Mouse (Mus musculus): Measurements from ENCODE around the gene Polr2b.

The Polr2b gene

GRCm38 (mm10) chr5:77292803-77293522, 17.0 kb upstream of the Polr2b start:
- DNase-seq (ENCODE audit: low spot score in 2 of 2) = no peak

GRCm38 (mm10) chr5:77299486-77299885, 10.5 kb upstream of the Polr2b start:
- no peak for DNase-seq (ENCODE audit: low spot score in 2 of 2)

GRCm38 (mm10) chr5:77301296-77301903, 8.5 kb upstream of the Polr2b start:
- DNase-seq (ENCODE audit: low spot score in 2 of 2) = no peak

- DNase-seq (ENCODE audit: low spot score in 2 of 2) = no peak
These were observed 2.0 kb upstream of the Polr2b start for GRCm38 (mm10) chr5:77307821-77308553.

GRCm38 (mm10) chr5:77309051-77309906, 668 bp upstream of the Polr2b start:
- DNase-seq (ENCODE audit: low spot score in 2 of 2) = no peak

GRCm38 (mm10) chr5:77314206-77314605, 4.3 kb downstream of the Polr2b start:
- no peak for DNase-seq (ENCODE audit: low spot score in 2 of 2)

- DNase-seq (ENCODE audit: low spot score in 2 of 2) = no peak
These were observed 5.0 kb downstream of the Polr2b start for GRCm38 (mm10) chr5:77314986-77315385.

- no peak for DNase-seq (ENCODE audit: low spot score in 2 of 2)
These were observed 15.0 kb downstream of the Polr2b start for GRCm38 (mm10) chr5:77324936-77325335.

- no peak for DNase-seq (ENCODE audit: low spot score in 2 of 2)
These were observed 20.2 kb downstream of the Polr2b start for GRCm38 (mm10) chr5:77330154-77330553.

- no peak for DNase-seq (ENCODE audit: low spot score in 2 of 2)
These were observed 30.1 kb downstream of the Polr2b start for GRCm38 (mm10) chr5:77340033-77340432.

GRCm38 (mm10) chr5:77348901-77349300, 39.0 kb downstream of the Polr2b start:
- DNase-seq (ENCODE audit: low spot score in 2 of 2) = no peak

GRCm38 (mm10) chr5:77349971-77350658, 40.2 kb downstream of the Polr2b start:
- no peak for DNase-seq (ENCODE audit: low spot score in 2 of 2)

GRCm38 (mm10) chr5:77351691-77352090, 41.7 kb downstream of the Polr2b start:
- no peak for DNase-seq (ENCODE audit: low spot score in 2 of 2)

- DNase-seq (ENCODE audit: low spot score in 2 of 2) = peak; percentile 81 to 90
These were observed 44.4 kb downstream of the Polr2b start for GRCm38 (mm10) chr5:77354361-77354787.

- DNase-seq (ENCODE audit: low spot score in 2 of 2) = no peak
These were observed 45.6 kb downstream of the Polr2b start for GRCm38 (mm10) chr5:77355307-77356265.

GRCm38 (mm10) chr5:77357405-77358149, 47.6 kb downstream of the Polr2b start:
- DNase-seq (ENCODE audit: low spot score in 2 of 2) = peak in 1 of 2 experiments; percentile 26

GRCm38 (mm10) chr5:77358347-77358746, 48.4 kb downstream of the Polr2b start:
- DNase-seq (ENCODE audit: low spot score in 2 of 2) = no peak

GRCm38 (mm10) chr5:77359971-77360370, 50.0 kb downstream of the Polr2b start:
- DNase-seq (ENCODE audit: low spot score in 2 of 2) = no peak

- DNase-seq (ENCODE audit: low spot score in 2 of 2) = no peak
These were observed 51.1 kb downstream of the Polr2b start for GRCm38 (mm10) chr5:77361006-77361405.

All from cerebellum, postnatal 4 days (tissue).